Mouse (Mus musculus): ENCODE measurements at regions not wholly inside any gene's neighbourhood (a gene's known extent, or its start where the extent isn't known, plus 50 kb on each side); places are given as distances from the start of the nearest gene placed in this dataset.

GRCm38 (mm10) chr2:172648072-172648471 lies 98.7 kb downstream of the Tfap2c start:
- TF ChIP-seq POLR2A (IDR thresholded peaks at IDR 0.05; ENCODE audit: extremely low read depth, insufficient read depth, low read length): no peak
- no peak for TF ChIP-seq CTCF (IDR thresholded peaks at IDR 0.05; ENCODE audit: low read depth, low read length)

Data from liver, adult 2 months (tissue).